Mouse (Mus musculus) lung, adult 2 months (tissue): ENCODE data around the gene Mrpl58.

Source experiments
- CTCF ChIP-seq: fragments of 200-500 bp; IDR thresholded peaks from 2 replicates; pipeline ENCODE4 v1.5.1; 2011; ENCODE audit warnings: mild to moderate bottlenecking, low read length, control low read depth; ENCODE audit not compliant: insufficient read depth
- POLR2A ChIP-seq: fragments of 200-500 bp; IDR thresholded peaks from 2 replicates; pipeline ENCODE4 v1.6.1; 2011; ENCODE audit warnings: low read depth, mild to moderate bottlenecking, control low read depth, low read length, borderline replicate concordance; ENCODE audit errors: extremely low read depth

GRCm38 (mm10) chr11:115400630-115401391, 2.7 kb upstream of the Mrpl58 start:
- TF ChIP-seq CTCF (no peak), POLR2A (no peak)
